Mouse (Mus musculus) testis, adult 2 months (tissue): ENCODE measurements around the gene Rasgef1b.

ENCODE experiments used
- CTCF ChIP-seq: fragments of 200-500 bp; IDR thresholded peaks from 2 replicates; pipeline ENCODE4 v1.5.1; 2012; ENCODE audit warnings: low read depth, mild to moderate bottlenecking, inconsistent platforms, low read length, moderate library complexity; ENCODE audit not compliant: control insufficient read depth, insufficient read depth, insufficient replicate concordance
- POLR2A ChIP-seq: fragments of 200-500 bp; IDR thresholded peaks from 2 replicates; pipeline ENCODE4 v1.6.1; 2012; ENCODE audit warnings: low read depth, mild to moderate bottlenecking, inconsistent platforms, low read length, moderate library complexity; ENCODE audit not compliant: control insufficient read depth

- no peak for TF ChIP-seq CTCF
- TF ChIP-seq POLR2A: no peak
Measured at GRCm38 (mm10) chr5:99398472-99399070, 330.3 kb downstream of the Rasgef1b start.
